Mouse (Mus musculus) thymus, adult 2 months (tissue): ENCODE measurements around the gene Arhgap27. TPM values are rescaled to one million over a fixed set of nuclear protein-coding genes. Genes with fewer than 3 reads are reported as not detected.

ENCODE experiments used
- DNase-seq: peaks from one replicate; pipeline ENCODE4 v3.0.0; 2021
- H3K27ac ChIP-seq: fragments of 200-500 bp; 2 replicates; pipeline ENCODE4 v1.5.1; 2012; ENCODE audit warnings: low read length, control low read depth; ENCODE audit not compliant: control insufficient read depth, insufficient read depth
- H3K27me3 ChIP-seq: fragments of 200-500 bp; 2 replicates; pipeline ENCODE4 v1.6.1; 2012; ENCODE audit warnings: mild to moderate bottlenecking, low read length, moderate library complexity, mixed read lengths; ENCODE audit not compliant: control insufficient read depth, insufficient read depth
- H3K36me3 ChIP-seq: fragments of 200-500 bp; 2 replicates; pipeline ENCODE4 v1.6.1; 2012; ENCODE audit warnings: mild to moderate bottlenecking, low read length, moderate library complexity; ENCODE audit not compliant: control insufficient read depth, insufficient read depth
- H3K4me1 ChIP-seq: fragments of 200-500 bp; replicated peaks from 2 replicates; pipeline ENCODE4 v1.6.1; 2012; ENCODE audit warnings: low read length; ENCODE audit not compliant: control insufficient read depth, insufficient read depth
- H3K4me3 ChIP-seq: fragments of 200-500 bp; 2 replicates; pipeline ENCODE4 v1.5.1; 2012; ENCODE audit warnings: mild to moderate bottlenecking, low read length, control low read depth, moderate library complexity; ENCODE audit not compliant: control insufficient read depth, insufficient read depth
- CTCF ChIP-seq: fragments of 200-500 bp; IDR thresholded peaks from 2 replicates; pipeline ENCODE4 v1.5.1; 2012; ENCODE audit warnings: mild to moderate bottlenecking, control low read depth, low read length, moderate library complexity, borderline replicate concordance; ENCODE audit not compliant: control insufficient read depth, poor library complexity, insufficient read depth; ENCODE audit errors: extremely low read depth
- POLR2A ChIP-seq: fragments of 200-500 bp; IDR thresholded peaks from 2 replicates; pipeline ENCODE4 v1.6.1; 2012; ENCODE audit warnings: mild to moderate bottlenecking, low read length, control low read depth, moderate library complexity; ENCODE audit not compliant: control insufficient read depth, poor library complexity, insufficient read depth; ENCODE audit errors: extremely low read depth
- WGBS: fragments of 180-500 bp; shearing (Covaris S2); methylation state at CpG from one replicate; pipeline ENCODE4 v1.1.7; 2018; 5-methylcytosine and 5-hydroxymethylcytosine counted together
- polyA plus RNA-seq: library from polyadenylated mRNA; depleted of rRNA; stranded (reverse); fragments of >200 nt; gene quantifications from 2 replicates; pipeline ENCODE4 v1.2.3, GENCODE M21; 2012

Arhgap27 gene
- polyA plus RNA-seq, 1 experiment, result 124 TPM

- H3K4me3 ChIP-seq, result no peak overlapping the region
- DNase-seq, result peak; percentile 31
- H3K36me3 ChIP-seq, result peaks cover 30% of the 10 kb centered on the region
- 30% methylated on average over 5 of the region's 5 CpGs for WGBS
- no peaks in the 10 kb centered on the region for H3K27me3 ChIP-seq
- peaks cover 7% of the 10 kb centered on the region; the same call in 1 of the 2 replicates for H3K4me1 ChIP-seq
- TF ChIP-seq CTCF, result no peak
- TF ChIP-seq POLR2A, result no peak
- H3K27ac ChIP-seq, result no peak overlapping the region
Measured at GRCm38 (mm10) chr11:103381956-103382613, 18.6 kb upstream of the Arhgap27 start.

GRCm38 (mm10) chr11:103381505-103381904 is 18.0 kb upstream of the Arhgap27 start:
- 86% methylated on average over 7 of the region's 7 CpGs for WGBS
- no peak for DNase-seq
- no peak for TF ChIP-seq CTCF
- TF ChIP-seq POLR2A, result no peak
- peaks cover 12% of the 10 kb centered on the region for H3K4me1 ChIP-seq
- peaks cover 24% of the 10 kb centered on the region for H3K36me3 ChIP-seq
- no peak overlapping the region for H3K27ac ChIP-seq
- H3K4me3 ChIP-seq, result no peak overlapping the region
- H3K27me3 ChIP-seq, result no peaks in the 10 kb centered on the region

GRCm38 (mm10) chr11:103380460-103380859 is 17.0 kb upstream of the Arhgap27 start:
- WGBS, result 49% methylated on average over 5 of the region's 5 CpGs
- no peak for DNase-seq
- H3K36me3 ChIP-seq, result peaks cover 19% of the 10 kb centered on the region
- H3K27ac ChIP-seq, result no peak overlapping the region
- H3K27me3 ChIP-seq, result no peaks in the 10 kb centered on the region
- H3K4me3 ChIP-seq, result no peak overlapping the region
- TF ChIP-seq CTCF, result no peak
- TF ChIP-seq POLR2A, result no peak
- peaks cover 22% of the 10 kb centered on the region for H3K4me1 ChIP-seq

GRCm38 (mm10) chr11:103378341-103378740 is 14.8 kb upstream of the Arhgap27 start:
- no peak overlapping the region for H3K27ac ChIP-seq
- 95% methylated on average over 6 of the region's 6 CpGs for WGBS
- TF ChIP-seq CTCF (no peak), POLR2A (no peak)
- H3K4me1 ChIP-seq, result peaks cover 40% of the 10 kb centered on the region
- peaks cover 18% of the 10 kb centered on the region for H3K36me3 ChIP-seq
- no peak overlapping the region for H3K4me3 ChIP-seq
- no peak for DNase-seq
- no peaks in the 10 kb centered on the region for H3K27me3 ChIP-seq

GRCm38 (mm10) chr11:103375772-103376171 is 12.3 kb upstream of the Arhgap27 start:
- Histone ChIP-seq H3K4me3 (no peak overlapping the region), H3K36me3 (peaks cover 18% of the 10 kb centered on the region), H3K27ac (peak overlapping the region; percentile 69)

GRCm38 (mm10) chr11:103375258-103375657 is 11.8 kb upstream of the Arhgap27 start:
- no peak overlapping the region for H3K4me3 ChIP-seq
- 0% methylated on average over 1 of the region's 1 CpGs for WGBS
- peak; percentile 79 for DNase-seq
- no peaks in the 10 kb centered on the region for H3K27me3 ChIP-seq
- peak overlapping the region; percentile 69 for H3K27ac ChIP-seq
- 0 out of 2 replicates have a peak, but pooled peaks have one; percentile 20 for TF ChIP-seq POLR2A
- TF ChIP-seq CTCF, result no peak
- H3K4me1 ChIP-seq, result peaks cover 45% of the 10 kb centered on the region
- H3K36me3 ChIP-seq, result peaks cover 18% of the 10 kb centered on the region

More at GRCm38 (mm10) chr11:103375772-103376171, 12.3 kb upstream of the Arhgap27 start:
- no peak for DNase-seq
- TF ChIP-seq CTCF (no peak), POLR2A (no peak)
- WGBS, result 44% methylated on average over 5 of the region's 5 CpGs
- H3K4me1 ChIP-seq, result peaks cover 45% of the 10 kb centered on the region
- H3K27me3 ChIP-seq, result no peaks in the 10 kb centered on the region
